Mouse (Mus musculus) neural tube, embryonic 14.5 days (tissue): ENCODE data around the gene Gm10283. TPM values are rescaled to one million over a fixed set of nuclear protein-coding genes. Genes with fewer than 3 reads are reported as not detected.
A peak's percentile ranks its signal among the peaks of the same experiment; 100 is the strongest.
"Not testable (repeated sequence)": the region's sequence is repeated elsewhere in the genome, so short reads cannot be mapped to it uniquely, and the experiment has no call there.

Experiments
- ATAC-seq: fragments of 200-750 bp; cut with Nextera tagmentation; 2 replicates; pipeline ENCODE4 v1.8.0; 2017; ENCODE audit warnings: low read depth, mild to moderate bottlenecking, moderate TSS enrichment, moderate library complexity
- H3K27ac ChIP-seq: fragments of 300-500 bp; sonication (generic); 2 replicates; pipeline ENCODE4 v1.5.1; 2014; ENCODE audit warnings: low read depth, mild to moderate bottlenecking, control low read depth, low read length, moderate library complexity, mixed read lengths
- H3K27me3 ChIP-seq: fragments of 300-500 bp; sonication (generic); 2 replicates; pipeline ENCODE4 v1.6.1; 2014; ENCODE audit warnings: low read length; ENCODE audit not compliant: control insufficient read depth, insufficient read depth
- H3K36me3 ChIP-seq: fragments of 300-500 bp; sonication (generic); 2 replicates; pipeline ENCODE4 v1.6.1; 2014; ENCODE audit warnings: low read length, mixed read lengths; ENCODE audit not compliant: control insufficient read depth, insufficient read depth
- H3K4me1 ChIP-seq: fragments of 300-500 bp; sonication (generic); 2 replicates; pipeline ENCODE4 v1.6.1; 2014; ENCODE audit warnings: low read length; ENCODE audit not compliant: control insufficient read depth, insufficient read depth
- H3K4me2 ChIP-seq: fragments of 300-500 bp; sonication (generic); 2 replicates; pipeline ENCODE4 v1.6.1; 2014; ENCODE audit warnings: mild to moderate bottlenecking, low read depth, low read length, control low read depth
- H3K4me3 ChIP-seq: fragments of 300-500 bp; sonication (generic); 2 replicates; pipeline ENCODE4 v1.5.1; 2014; ENCODE audit warnings: low read depth, low read length, control low read depth, mixed read lengths
- H3K9ac ChIP-seq: fragments of 300-500 bp; sonication (generic); replicated peaks from 2 replicates; pipeline ENCODE4 v1.6.1; 2014; ENCODE audit warnings: low read depth, mild to moderate bottlenecking, control low read depth, low read length, mixed read lengths
- H3K9me3 ChIP-seq: fragments of 300-500 bp; sonication (generic); 2 replicates; pipeline ENCODE4 v1.6.1; 2016; ENCODE audit warnings: low read length; ENCODE audit not compliant: control insufficient read depth
- WGBS: fragments of 180-500 bp; shearing (Covaris S2); extraction: QIAGEN DNeasy Blood & Tissue Kit; methylation state at CpG from one replicate; pipeline ENCODE4 v1.1.7; 2014; 5-methylcytosine and 5-hydroxymethylcytosine counted together
- polyA plus RNA-seq: library from polyadenylated mRNA; unstranded; fragments of >200 nt; fragmentation: Nextera tagmentation; extraction: Ambion mirVana; gene quantifications from 2 replicates; pipeline ENCODE4 v1.2.1, GENCODE M21; 2014

Gm10283 gene
- polyA plus RNA-seq = not detected in 2 replicates

DNA sequence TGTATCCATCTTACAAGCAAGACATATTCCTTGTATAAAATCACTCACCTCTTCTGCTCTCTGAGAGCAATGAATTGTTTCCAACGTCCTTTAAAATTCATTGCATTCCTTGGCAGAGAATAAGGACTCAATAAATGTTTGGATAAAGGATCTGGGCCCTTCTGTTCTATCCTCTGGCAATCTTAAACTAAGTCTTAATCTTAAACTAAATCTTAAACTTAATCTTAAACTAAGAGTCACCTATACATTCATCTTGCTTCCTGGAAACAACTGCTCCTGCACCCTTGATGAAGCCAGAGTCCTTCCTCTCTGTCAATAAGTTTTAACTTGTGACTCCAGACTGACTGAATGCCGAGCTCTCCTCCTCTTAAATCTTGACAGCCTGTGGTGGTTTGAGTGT lies at the start of gene Gm10283:
Gm10283 (minus strand) TSS at position 101 of the 400 bp plus-strand sequence.
- no peak for ATAC-seq
- H3K36me3 ChIP-seq = no peaks in the 10 kb centered on the region
- 40% methylated on average over 2 of the region's 2 CpGs for WGBS

DNA sequence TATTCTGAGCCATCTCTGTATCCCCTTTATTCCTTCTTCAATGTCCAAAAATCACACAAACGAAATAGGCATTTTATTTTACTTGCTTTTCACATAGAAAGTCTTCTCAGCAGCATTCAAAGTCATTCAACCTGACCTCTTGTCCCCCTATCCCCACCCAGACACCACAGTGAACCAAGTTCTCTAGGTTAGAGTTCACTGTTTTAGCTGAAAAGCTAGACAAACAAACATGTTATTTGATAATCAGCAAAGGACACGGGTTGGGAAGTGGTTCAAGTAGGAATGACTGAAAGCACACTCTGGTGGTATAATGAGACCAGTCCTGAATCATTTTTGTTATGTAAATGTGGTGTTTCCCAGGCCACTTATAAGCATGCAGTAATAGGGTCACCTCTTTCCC lies 31.9 kb upstream of the Gm10283 start:
- no peak for ATAC-seq
- Histone ChIP-seq H3K9me3 (no peaks in the 10 kb centered on the region), H3K4me3 (no peak overlapping the region), H3K4me2 (no peak overlapping the region), H3K27me3 (no peaks in the 10 kb centered on the region), H3K9ac (no peak overlapping the region), H3K4me1 (no peaks in the 10 kb centered on the region), H3K27ac (no peak overlapping the region), H3K36me3 (no peaks in the 10 kb centered on the region)
- 39% methylated on average over 2 of the region's 2 CpGs for WGBS

More for the DNA sequence above, at the start of gene Gm10283:
- Histone ChIP-seq H3K27me3 (no peaks in the 10 kb centered on the region), H3K4me3 (no peak within 1 kb of the TSS), H3K4me1 (peaks cover 3% of the 10 kb centered on the region; the same call in 1 of the 2 replicates), H3K9me3 (no peaks in the 10 kb centered on the region), H3K27ac (no peak within 1 kb of the TSS), H3K4me2 (no peak within 1 kb of the TSS), H3K9ac (no peak within 1 kb of the TSS)

DNA sequence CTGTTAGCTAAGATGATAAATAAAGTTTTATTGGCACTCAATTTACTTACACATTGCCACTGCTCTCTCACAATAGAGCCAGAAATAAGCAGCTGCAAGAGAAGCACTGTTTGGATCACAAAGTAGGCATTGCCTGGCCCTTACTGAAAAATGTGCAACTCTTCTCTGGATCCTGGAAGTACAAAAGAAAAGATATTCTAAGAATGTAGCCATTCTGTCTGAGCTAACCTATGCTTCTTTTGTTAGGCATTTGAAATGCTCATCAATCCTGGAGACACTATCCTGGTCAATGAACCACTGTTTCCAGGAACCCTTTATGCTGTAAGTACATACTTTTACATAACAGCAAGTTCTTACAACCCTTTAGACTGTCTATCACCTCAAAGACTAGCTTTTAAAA lies 15.3 kb upstream of the Gm10283 start:
- no peak overlapping the region for H3K4me2 ChIP-seq

DNA sequence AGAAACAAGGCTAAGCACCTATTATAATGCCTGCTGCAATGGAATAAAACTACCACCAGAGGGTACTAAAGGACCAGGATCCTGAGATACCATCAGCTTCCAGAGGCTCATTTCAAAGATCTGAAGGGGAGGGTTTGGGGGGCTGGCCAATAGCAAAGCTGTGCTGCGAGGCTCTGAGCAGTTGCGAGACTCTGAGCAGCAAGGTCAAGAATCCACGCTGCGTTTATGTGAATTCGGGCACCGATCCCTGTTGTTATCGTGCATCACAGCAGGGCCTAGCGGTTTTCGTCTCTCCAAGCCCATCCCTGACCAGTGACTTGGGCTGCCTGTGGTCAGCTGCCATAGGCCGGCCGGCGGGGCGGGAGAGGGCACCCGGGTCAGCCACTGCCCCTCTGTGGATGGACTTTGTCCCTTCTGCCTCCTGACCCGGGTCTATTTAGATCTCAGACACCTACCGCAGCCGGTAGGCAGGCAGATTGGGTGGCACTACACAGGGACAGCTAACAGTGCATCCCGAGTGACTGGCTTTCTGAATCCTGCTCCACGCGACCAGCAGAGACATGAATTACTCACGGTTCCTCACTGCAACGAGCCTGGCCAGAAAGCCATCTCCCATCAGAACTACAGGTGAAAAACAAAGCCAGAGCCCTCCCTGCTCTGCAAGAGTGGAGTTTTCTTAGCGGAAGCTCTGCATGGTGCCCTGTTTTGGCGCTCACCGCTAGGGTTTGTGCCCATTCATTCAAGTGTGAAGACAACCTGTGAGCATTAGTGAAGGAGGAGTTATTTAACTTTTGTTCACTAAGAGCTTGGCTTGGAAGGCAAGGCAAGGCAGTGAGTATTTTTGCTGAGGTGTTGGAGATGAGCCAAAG lies 2.9 kb upstream of the Gm10283 start, which contains the start of gene Aadat:
Aadat (plus strand) TSS at position 280 of the 869 bp plus-strand sequence.
- Histone ChIP-seq H3K4me2 (peak within 1 kb of the TSS; percentile 99), H3K27me3 (no peaks in the 10 kb centered on the region), H3K4me3 (peak within 1 kb of the TSS; percentile 59), H3K9me3 (no peaks in the 10 kb centered on the region), H3K36me3 (no peaks in the 10 kb centered on the region), H3K9ac (peak within 1 kb of the TSS; percentile 74), H3K27ac (peak within 1 kb of the TSS; percentile 62; the same call in 1 of the 2 replicates), H3K4me1 (peaks cover 3% of the 10 kb centered on the region; the same call in 1 of the 2 replicates)
- ATAC-seq = peak; percentile 99
- WGBS = 1% methylated on average over 25 of the region's 25 CpGs

More for the DNA sequence above, 15.3 kb upstream of the Gm10283 start:
- no peak for ATAC-seq
- Histone ChIP-seq H3K27ac (no peak overlapping the region), H3K9ac (no peak overlapping the region), H3K27me3 (no peaks in the 10 kb centered on the region), H3K36me3 (no peaks in the 10 kb centered on the region), H3K4me3 (no peak overlapping the region), H3K4me1 (no peaks in the 10 kb centered on the region), H3K9me3 (no peaks in the 10 kb centered on the region)

DNA sequence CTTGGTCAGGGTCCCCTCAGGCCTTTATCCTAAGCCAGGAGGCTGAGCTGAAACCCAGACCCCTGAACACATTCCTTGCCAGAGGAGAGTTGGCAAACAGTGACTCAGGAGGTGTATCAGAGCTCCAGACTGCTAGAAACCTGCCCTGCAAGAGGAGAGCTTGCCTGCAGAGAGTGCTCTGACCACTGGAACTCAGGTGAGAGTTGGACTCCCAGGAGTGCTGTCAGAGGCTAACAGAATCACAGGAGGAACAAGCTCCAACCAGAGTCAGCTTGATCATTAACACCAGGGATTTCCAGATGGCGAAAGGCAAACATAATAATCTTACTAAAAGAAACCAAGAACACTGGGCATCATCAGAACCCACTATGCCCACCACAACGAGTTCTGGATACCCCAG lies 8.0 kb downstream of the Gm10283 start:
- 85% methylated on average over 2 of the region's 2 CpGs for WGBS
- H3K9ac ChIP-seq, H3K4me2 ChIP-seq, H3K9me3 ChIP-seq, ATAC-seq, H3K27ac ChIP-seq, H3K36me3 ChIP-seq, H3K4me1 ChIP-seq, H3K27me3 ChIP-seq, H3K4me3 ChIP-seq: not testable (repeated sequence)

DNA sequence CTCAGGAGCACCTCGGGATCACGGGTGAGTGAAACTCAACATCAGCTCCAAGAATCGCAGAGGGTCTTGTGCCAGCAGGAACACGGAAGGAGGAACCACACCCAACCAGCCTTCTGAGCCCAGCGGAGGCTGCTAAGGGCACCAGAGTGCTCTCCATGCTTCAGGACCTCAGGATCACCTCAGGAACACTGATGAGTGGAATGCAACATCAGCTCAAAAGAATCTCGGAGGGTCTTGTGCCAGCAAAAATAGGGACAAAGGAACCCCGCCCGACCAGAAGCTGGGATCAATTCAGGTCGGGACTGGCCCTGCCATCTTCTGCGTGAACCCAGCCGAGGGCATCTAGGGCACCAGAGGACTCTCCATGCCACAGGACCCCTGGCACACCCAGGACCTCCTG lies 8.4 kb downstream of the Gm10283 start:
- no peak overlapping the region for H3K4me2 ChIP-seq
- no peaks in the 10 kb centered on the region for H3K4me1 ChIP-seq
- WGBS = 92% methylated on average over 11 of the region's 11 CpGs
- H3K27ac ChIP-seq = no peak overlapping the region
- no peak for ATAC-seq
- H3K27me3 ChIP-seq = no peaks in the 10 kb centered on the region
- H3K36me3 ChIP-seq = no peaks in the 10 kb centered on the region
- no peaks in the 10 kb centered on the region for H3K9me3 ChIP-seq
- H3K4me3 ChIP-seq = no peak overlapping the region
- no peak overlapping the region for H3K9ac ChIP-seq

DNA sequence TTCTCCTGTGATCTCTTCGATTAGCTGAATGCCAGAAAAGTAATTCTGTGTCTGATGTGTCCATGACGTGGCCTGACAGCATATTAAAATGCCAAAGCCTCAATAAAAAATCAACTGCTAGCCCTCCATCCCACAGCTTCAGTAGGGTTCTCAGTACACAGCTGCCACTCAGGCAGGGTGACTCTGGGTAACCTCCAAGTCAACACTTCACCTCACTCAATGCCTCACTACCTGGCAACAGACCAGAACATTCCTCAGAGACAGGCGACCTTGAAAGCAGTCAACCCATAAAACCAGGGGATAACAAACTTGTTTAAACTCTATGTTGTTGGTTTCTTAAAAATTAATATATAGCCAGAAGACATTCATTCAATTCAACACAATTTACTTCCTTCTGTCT lies 10.5 kb downstream of the Gm10283 start:
- no peak overlapping the region for H3K4me2 ChIP-seq
- H3K4me3 ChIP-seq = no peak overlapping the region
- H3K9ac ChIP-seq = no peak overlapping the region
- no peak for ATAC-seq
- no peaks in the 10 kb centered on the region for H3K27me3 ChIP-seq
- no peak overlapping the region for H3K27ac ChIP-seq
- H3K36me3 ChIP-seq = no peaks in the 10 kb centered on the region
- 82% methylated on average over 3 of the region's 3 CpGs for WGBS
- no peaks in the 10 kb centered on the region for H3K4me1 ChIP-seq
- H3K9me3 ChIP-seq = no peaks in the 10 kb centered on the region

DNA sequence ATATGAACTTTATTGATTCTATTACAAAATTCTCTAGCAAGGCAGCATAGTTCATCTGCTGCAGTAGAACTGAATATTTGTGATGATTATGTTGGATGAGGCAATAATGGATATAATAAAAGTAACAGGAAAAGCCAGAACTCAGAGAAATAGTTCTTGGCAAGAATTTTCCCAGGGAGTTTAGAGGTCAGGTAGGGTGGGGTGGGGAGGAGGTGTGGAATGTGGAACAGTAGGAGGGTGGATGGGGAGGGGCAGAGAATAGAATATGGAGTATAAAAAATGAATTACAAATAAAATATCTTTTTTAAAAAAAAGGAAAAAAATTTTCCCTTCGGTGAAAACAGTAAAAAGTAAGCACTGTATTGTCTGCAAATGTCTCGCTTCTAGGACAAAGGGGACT lies 11.1 kb downstream of the Gm10283 start:
- Histone ChIP-seq H3K27me3 (no peaks in the 10 kb centered on the region), H3K9me3 (no peaks in the 10 kb centered on the region), H3K36me3 (no peaks in the 10 kb centered on the region), H3K9ac (no peak overlapping the region), H3K27ac (no peak overlapping the region), H3K4me1 (no peaks in the 10 kb centered on the region), H3K4me3 (no peak overlapping the region), H3K4me2 (no peak overlapping the region)
- WGBS = 92% methylated on average over 2 of the region's 2 CpGs
- ATAC-seq = no peak

DNA sequence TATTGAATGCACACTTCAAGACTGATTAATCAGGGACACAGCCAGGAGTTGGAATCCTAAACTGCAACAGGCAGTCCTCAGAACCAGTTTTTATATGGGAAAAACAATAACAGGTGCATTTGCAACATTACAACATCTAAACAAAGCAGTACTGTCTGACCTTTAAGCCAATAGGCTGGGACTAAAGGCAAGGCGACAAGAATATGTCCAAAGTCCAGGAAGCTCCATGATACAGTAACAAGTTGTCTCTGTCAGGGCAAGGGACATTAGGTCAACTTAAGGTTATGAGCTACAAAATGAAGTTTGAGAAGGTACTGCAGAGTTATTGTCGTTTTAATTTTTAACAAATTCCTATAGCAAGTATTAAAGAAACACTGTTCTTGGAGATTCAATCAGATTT lies 12.9 kb downstream of the Gm10283 start:
- no peak for ATAC-seq
- 86% methylated on average over 2 of the region's 2 CpGs for WGBS

More for the DNA sequence above, 12.9 kb downstream of the Gm10283 start:
- H3K9me3 ChIP-seq = no peaks in the 10 kb centered on the region
- H3K36me3 ChIP-seq = no peaks in the 10 kb centered on the region
- H3K9ac ChIP-seq = no peak overlapping the region
- H3K4me2 ChIP-seq = no peak overlapping the region
- no peak overlapping the region for H3K27ac ChIP-seq
- H3K4me1 ChIP-seq = no peaks in the 10 kb centered on the region
- H3K27me3 ChIP-seq = no peaks in the 10 kb centered on the region
- no peak overlapping the region for H3K4me3 ChIP-seq
